Mouse (Mus musculus) stomach, embryonic 14.5 days (tissue): Measurements from ENCODE around the gene Ntn5. TPM values are rescaled to one million over a fixed set of nuclear protein-coding genes. Genes with fewer than 3 reads are reported as not detected.

Source experiments
- ATAC-seq: fragments of 200-750 bp; cut with Nextera tagmentation; 2 replicates; pipeline ENCODE4 v1.8.0; 2017; ENCODE audit warnings: low read depth, moderate TSS enrichment; ENCODE audit not compliant: insufficient number of reproducible peaks, insufficient read depth, low FRiP score
- H3K27ac ChIP-seq: fragments of 300-500 bp; sonication (generic); 2 replicates; pipeline ENCODE4 v1.5.1; 2014; ENCODE audit warnings: mild to moderate bottlenecking, low read length, moderate library complexity, mixed read lengths
- H3K27me3 ChIP-seq: fragments of 300-500 bp; sonication (generic); 2 replicates; pipeline ENCODE4 v1.6.1; 2014; ENCODE audit warnings: low read length, control low read depth, mixed read lengths; ENCODE audit not compliant: control insufficient read depth, insufficient read depth
- H3K36me3 ChIP-seq: fragments of 300-500 bp; sonication (generic); 2 replicates; pipeline ENCODE4 v1.6.1; 2014; ENCODE audit warnings: mild to moderate bottlenecking, control low read depth, low read length, moderate library complexity, mixed read lengths; ENCODE audit not compliant: control insufficient read depth, insufficient read depth
- H3K4me1 ChIP-seq: fragments of 300-500 bp; sonication (generic); 2 replicates; pipeline ENCODE4 v1.6.1; 2014; ENCODE audit warnings: low read length, control low read depth, mixed read lengths; ENCODE audit not compliant: control insufficient read depth, insufficient read depth
- H3K4me2 ChIP-seq: fragments of 300-500 bp; sonication (generic); replicated peaks from 2 replicates; pipeline ENCODE4 v1.6.1; 2014; ENCODE audit warnings: low read depth, low read length, control low read depth
- H3K4me3 ChIP-seq: fragments of 300-500 bp; sonication (generic); 2 replicates; pipeline ENCODE4 v1.5.1; 2014; ENCODE audit warnings: low read depth, low read length, control low read depth
- H3K9ac ChIP-seq: fragments of 300-500 bp; sonication (generic); replicated peaks from 2 replicates; pipeline ENCODE4 v1.6.1; 2014; ENCODE audit warnings: low read depth, mild to moderate bottlenecking, control low read depth, low read length, moderate library complexity, mixed read lengths
- H3K9me3 ChIP-seq: fragments of 300-500 bp; sonication (generic); 2 replicates; pipeline ENCODE4 v1.6.1; 2016; ENCODE audit warnings: low read depth, low read length, control low read depth; ENCODE audit not compliant: control insufficient read depth
- WGBS: fragments of 180-500 bp; shearing (Covaris S2); extraction: QIAGEN DNeasy Blood & Tissue Kit; methylation state at CpG from one replicate; pipeline ENCODE4 v1.1.7; 2014; 5-methylcytosine and 5-hydroxymethylcytosine counted together
- polyA plus RNA-seq: library from polyadenylated mRNA; unstranded; fragments of >200 nt; fragmentation: Nextera tagmentation; extraction: Ambion mirVana; gene quantifications from 2 replicates; pipeline ENCODE4 v1.2.1, GENCODE M21; 2014

Ntn5 gene
- polyA plus RNA-seq, 1 experiment from 2014 or later, result 0.67 TPM

DNA sequence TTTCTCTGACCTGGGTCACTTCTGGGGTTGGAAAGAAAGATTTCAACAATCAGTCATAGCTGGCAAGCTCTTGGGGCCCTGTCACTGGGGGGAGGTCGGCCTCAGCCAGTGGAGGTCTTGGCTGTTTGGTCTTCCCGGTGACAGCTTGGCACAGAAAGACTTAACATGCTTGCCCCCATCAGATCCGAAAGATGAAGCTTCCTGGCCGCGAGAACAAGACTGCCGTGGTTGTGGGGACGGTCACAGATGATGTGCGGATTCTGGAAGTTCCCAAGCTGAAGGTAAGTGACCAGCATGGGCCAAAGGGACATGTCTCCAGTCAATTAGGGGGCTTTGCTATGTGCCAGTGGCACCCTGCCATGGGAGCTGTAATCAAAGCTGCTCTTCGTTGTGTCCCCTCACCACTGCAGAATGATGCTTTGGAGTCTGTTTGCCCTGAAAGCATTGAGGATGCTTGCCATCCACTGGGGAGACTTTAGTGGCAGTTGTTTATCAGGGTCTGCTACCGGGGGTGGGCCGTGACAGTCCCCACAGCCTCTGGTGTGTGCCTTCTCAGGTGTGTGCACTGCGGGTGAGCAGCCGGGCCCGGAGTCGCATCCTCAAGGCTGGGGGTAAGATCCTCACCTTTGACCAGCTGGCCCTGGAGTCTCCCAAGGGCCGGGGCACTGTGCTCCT lies 36.1 kb downstream of the Ntn5 start:
- Histone ChIP-seq H3K9me3 (no peaks in the 10 kb centered on the region), H3K36me3 (peaks cover 37% of the 10 kb centered on the region), H3K9ac (no peak overlapping the region), H3K4me2 (0 out of 2 replicates have a peak overlapping the region, but pooled peaks have one; percentile 18), H3K27me3 (no peaks in the 10 kb centered on the region), H3K4me1 (peaks cover 31% of the 10 kb centered on the region), H3K27ac (peak overlapping the region; percentile 15; the same call in 1 of the 2 replicates), H3K4me3 (peak overlapping the region; percentile 97; the same call in 1 of the 2 replicates)
- WGBS, result 86% methylated on average over 15 of the region's 16 CpGs
- no peak for ATAC-seq

DNA sequence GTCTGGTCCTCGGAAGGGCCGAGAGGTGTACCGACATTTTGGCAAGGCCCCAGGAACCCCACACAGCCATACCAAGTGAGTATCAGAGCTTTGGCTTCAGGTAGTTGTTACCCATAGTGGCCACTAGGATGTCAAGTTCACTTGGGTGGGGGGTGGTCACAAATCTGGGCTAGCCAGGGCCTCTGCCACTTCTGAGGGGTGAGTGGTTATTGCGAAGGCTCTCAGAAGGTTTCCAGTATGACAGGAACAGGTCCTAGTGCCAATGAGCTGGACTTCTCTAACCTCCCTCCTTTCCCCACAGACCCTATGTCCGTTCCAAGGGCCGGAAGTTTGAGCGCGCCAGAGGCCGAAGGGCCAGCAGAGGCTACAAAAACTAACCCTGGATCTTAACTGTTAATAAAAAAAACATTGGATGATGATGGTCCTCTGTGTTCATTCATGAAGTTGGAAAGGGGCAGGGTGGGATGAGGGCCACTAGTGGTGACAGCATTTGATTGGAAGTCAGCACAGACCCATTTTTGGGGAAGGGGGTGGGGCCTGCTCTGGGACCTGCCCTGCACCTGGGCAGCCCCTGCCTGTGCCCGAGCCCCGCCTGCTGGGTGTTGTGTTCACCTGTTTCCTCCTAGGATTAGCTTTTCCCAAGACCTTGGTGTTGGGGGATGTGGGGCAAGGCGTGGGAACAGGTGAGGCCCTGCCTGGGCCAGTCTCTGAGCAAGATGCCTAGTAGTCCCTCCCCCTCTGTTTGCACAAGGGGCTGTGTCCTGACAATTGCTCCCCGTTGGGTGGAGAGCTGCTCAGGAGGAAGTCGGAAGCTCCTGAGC lies 36.8 kb downstream of the Ntn5 start, which contains the start of gene Fam83e:
Gene Fam83e (plus strand): TSS at position 800 of the 821 bp plus-strand sequence.
- Histone ChIP-seq H3K27me3 (no peaks in the 10 kb centered on the region), H3K9me3 (no peaks in the 10 kb centered on the region), H3K9ac (no peak within 1 kb of the TSS), H3K4me1 (peaks cover 28% of the 10 kb centered on the region), H3K4me2 (peak within 1 kb of the TSS; percentile 18), H3K27ac (peak within 1 kb of the TSS; percentile 63; the same call in 1 of the 2 replicates), H3K4me3 (peak within 1 kb of the TSS; percentile 8; the same call in 1 of the 2 replicates), H3K36me3 (peaks cover 39% of the 10 kb centered on the region)
- WGBS, result 76% methylated on average over 14 of the region's 14 CpGs
- peak; percentile 74 for ATAC-seq

DNA sequence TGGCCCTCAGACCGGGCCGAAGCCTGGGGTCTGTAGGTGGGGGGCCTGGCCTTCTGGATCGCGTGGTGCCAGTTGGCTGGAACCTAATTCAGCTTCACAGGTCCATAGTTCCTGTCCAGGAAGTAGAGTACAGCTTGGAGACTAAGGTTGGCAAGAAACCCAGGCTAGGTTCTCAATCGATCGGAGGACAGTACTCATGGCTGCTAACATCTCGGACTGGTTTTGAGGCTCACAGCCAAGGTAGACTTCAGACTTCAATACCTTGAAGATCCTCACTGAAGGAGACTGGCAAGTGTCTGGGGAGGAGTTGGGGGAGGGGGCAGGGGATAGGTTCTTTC lies 37.4 kb downstream of the Ntn5 start:
- 74% methylated on average over 7 of the region's 7 CpGs for WGBS
- Histone ChIP-seq H3K4me1 (peaks cover 22% of the 10 kb centered on the region), H3K9me3 (no peaks in the 10 kb centered on the region), H3K27ac (peak overlapping the region; percentile 63; the same call in 1 of the 2 replicates), H3K4me2 (peak overlapping the region; percentile 18; the same call in 1 of the 2 replicates), H3K4me3 (peak overlapping the region; percentile 8; the same call in 1 of the 2 replicates), H3K9ac (no peak overlapping the region), H3K27me3 (no peaks in the 10 kb centered on the region), H3K36me3 (peaks cover 44% of the 10 kb centered on the region)
- ATAC-seq, result no peak

DNA sequence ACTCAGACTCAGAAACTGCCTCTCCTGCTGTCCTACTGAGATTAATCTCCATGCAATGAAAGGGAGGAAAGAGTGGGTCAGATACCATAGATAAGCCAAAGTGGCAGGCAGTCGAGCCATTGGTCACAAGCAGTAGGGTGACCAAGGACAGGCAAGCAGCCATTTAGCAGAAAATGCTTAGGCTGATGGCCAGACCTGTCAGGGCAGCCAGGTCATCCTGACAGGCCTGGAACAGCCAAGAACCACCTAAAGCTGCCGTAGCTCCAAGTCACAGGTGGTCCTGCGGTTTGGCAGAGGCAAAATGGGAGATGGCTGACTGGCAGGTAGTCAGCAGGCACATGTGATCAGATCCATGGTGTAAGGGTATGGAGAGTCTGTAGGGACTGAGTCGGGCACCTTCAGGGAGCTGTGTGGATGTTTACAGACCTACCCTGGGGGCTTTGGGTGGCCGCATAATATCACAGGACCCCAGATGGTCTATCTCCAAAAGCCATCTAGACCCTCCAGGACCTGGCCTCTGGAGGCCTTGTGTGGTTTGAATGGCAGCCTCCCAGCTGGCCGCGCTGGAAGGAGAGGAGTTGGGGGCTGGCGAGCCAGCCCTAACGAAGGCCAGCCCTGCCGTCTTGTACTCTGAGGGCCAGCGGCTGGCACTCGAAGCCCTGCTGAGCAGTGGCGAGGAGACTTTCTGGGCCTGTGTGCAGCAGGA lies 38.0 kb downstream of the Ntn5 start:
- Histone ChIP-seq H3K9ac (no peak overlapping the region), H3K4me3 (peak overlapping the region; percentile 8; the same call in 1 of the 2 replicates), H3K36me3 (peaks cover 48% of the 10 kb centered on the region), H3K4me2 (peak overlapping the region; percentile 14; the same call in 1 of the 2 replicates), H3K27me3 (no peaks in the 10 kb centered on the region), H3K4me1 (peaks cover 16% of the 10 kb centered on the region), H3K9me3 (no peaks in the 10 kb centered on the region), H3K27ac (no peak overlapping the region)
- ATAC-seq, result no peak
- 60% methylated on average over 13 of the region's 13 CpGs for WGBS

DNA sequence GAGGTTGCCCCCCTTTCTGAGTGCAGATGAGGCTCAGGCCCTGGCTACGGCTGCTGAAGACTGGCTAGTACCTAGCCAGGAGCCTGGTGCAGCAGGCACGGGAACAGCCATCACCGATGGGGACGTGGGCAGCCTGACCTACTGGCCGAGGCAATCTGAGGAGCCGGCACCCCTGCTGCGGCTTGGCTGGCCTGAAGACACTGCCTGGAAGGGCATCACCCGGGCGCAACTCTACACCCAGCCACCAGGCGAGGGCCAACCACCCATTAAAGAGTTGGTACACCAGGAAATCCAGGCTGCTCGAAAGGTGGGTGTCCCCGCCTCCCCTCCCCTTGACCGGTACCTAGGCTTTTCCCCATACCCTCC lies 38.5 kb downstream of the Ntn5 start:
- no peak overlapping the region for H3K4me2 ChIP-seq
- H3K4me3 ChIP-seq, result no peak overlapping the region
- peaks cover 48% of the 10 kb centered on the region for H3K36me3 ChIP-seq
- no peaks in the 10 kb centered on the region for H3K27me3 ChIP-seq
- peaks cover 12% of the 10 kb centered on the region for H3K4me1 ChIP-seq
- WGBS, result 76% methylated on average over 13 of the region's 13 CpGs
- no peaks in the 10 kb centered on the region for H3K9me3 ChIP-seq
- no peak for ATAC-seq
- no peak overlapping the region for H3K27ac ChIP-seq
- H3K9ac ChIP-seq, result no peak overlapping the region

DNA sequence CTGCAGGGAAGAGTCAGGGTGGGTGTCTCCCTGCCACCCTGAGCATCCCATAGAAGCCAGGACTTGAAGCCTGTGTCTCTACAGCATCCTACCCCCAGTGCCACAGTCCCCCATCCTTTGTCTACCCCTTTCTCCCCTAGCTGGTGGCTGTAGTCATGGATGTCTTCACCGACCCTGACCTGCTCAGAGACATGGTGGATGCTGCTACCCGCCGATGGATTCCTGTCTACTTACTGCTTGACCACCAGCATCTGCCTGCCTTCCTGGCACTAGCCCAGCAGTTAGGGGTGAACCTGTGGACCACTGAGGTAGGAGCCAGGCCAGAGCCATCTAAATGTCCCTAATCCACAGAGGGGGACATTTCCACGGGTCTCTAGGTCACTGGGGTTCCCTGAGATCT lies 39.5 kb downstream of the Ntn5 start:
- Histone ChIP-seq H3K9me3 (no peaks in the 10 kb centered on the region), H3K4me3 (no peak overlapping the region), H3K36me3 (peaks cover 48% of the 10 kb centered on the region), H3K9ac (no peak overlapping the region), H3K4me2 (no peak overlapping the region), H3K27me3 (no peaks in the 10 kb centered on the region), H3K27ac (no peak overlapping the region), H3K4me1 (peaks cover 12% of the 10 kb centered on the region)
- WGBS, result 77% methylated on average over 4 of the region's 4 CpGs
- ATAC-seq, result no peak

DNA sequence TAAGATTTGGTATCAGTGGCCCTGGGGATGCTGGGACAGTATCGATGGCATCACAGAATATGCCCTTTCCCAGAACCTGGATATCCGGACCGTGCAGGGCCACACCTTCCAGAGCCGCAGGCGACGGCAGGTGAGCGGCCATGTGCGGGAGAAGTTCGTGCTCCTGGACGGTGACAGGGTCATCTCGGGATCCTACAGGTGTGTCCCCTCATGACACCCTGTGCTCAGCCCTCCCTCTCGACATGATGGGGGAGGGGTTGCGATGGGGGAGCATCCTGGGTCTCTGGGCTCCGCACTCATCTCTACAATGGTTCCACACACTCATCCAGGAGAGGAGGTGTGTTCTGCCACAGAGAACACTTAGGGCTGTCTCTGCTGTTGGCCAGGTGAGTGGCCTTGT lies 40.0 kb downstream of the Ntn5 start:
- no peak overlapping the region for H3K4me2 ChIP-seq
- peaks cover 12% of the 10 kb centered on the region for H3K4me1 ChIP-seq
- no peak for ATAC-seq
- 92% methylated on average over 14 of the region's 14 CpGs for WGBS
- no peak overlapping the region for H3K9ac ChIP-seq
- H3K4me3 ChIP-seq, result no peak overlapping the region
- no peaks in the 10 kb centered on the region for H3K9me3 ChIP-seq
- H3K27me3 ChIP-seq, result no peaks in the 10 kb centered on the region
- no peak overlapping the region for H3K27ac ChIP-seq
- H3K36me3 ChIP-seq, result peaks cover 48% of the 10 kb centered on the region

DNA sequence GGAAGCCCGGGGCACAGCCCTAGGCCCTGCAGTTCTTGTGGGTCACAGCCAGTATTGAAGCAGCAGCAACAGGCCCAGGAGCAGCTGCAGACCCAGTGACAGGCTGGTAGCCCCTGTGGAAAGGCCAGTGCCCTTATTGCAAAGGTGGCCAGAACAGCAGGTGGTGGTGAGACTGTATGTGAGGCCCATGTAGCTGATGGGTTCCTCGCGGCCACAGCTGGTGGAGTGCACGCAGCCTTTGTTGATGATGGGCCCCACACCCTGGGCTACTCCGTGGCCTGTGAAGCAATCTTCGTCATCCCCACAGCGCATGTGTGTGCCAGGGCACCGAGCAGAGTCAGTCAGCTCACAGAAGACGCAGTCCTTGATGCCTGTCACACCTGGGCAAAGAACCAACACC lies 41.3 kb downstream of the Ntn5 start:
- Histone ChIP-seq H3K9me3 (no peaks in the 10 kb centered on the region), H3K36me3 (peaks cover 41% of the 10 kb centered on the region), H3K4me3 (no peak overlapping the region), H3K27me3 (no peaks in the 10 kb centered on the region), H3K4me2 (no peak overlapping the region), H3K4me1 (no peaks in the 10 kb centered on the region), H3K27ac (no peak overlapping the region), H3K9ac (no peak overlapping the region)
- 88% methylated on average over 9 of the region's 9 CpGs for WGBS
- ATAC-seq, result no peak
